Mouse (Mus musculus): ENCODE results near the gene Ica1. TPM values are rescaled to one million over a fixed set of nuclear protein-coding genes. Genes with fewer than 3 reads are reported as not detected.

Ica1 gene
- polyA plus RNA-seq, 1 experiment = 48.6 TPM

GRCm38 (mm10) chr6:8770341-8770740, 7.9 kb downstream of the Ica1 start:
- H3K9me3 ChIP-seq = no peaks in the 10 kb centered on the region
- H3K36me3 ChIP-seq (replicated peaks; ENCODE audit: low read length) = peaks cover 13% of the 10 kb centered on the region
- no peak for TF ChIP-seq GATA1 (IDR thresholded peaks at IDR 0.05; ENCODE audit: borderline replicate concordance, low read length)
- TF ChIP-seq FLI1 (IDR thresholded peaks at IDR 0.05; ENCODE audit: low read length) = no peak
- H3K4me3 ChIP-seq (replicated peaks) = peak overlapping the region; percentile 86
- H3K4me1 ChIP-seq = peaks cover 59% of the 10 kb centered on the region
- no peaks in the 10 kb centered on the region for H3K27me3 ChIP-seq (replicated peaks)

- Histone ChIP-seq H3K27me3 (replicated peaks) (no peaks in the 10 kb centered on the region), H3K4me1 (peaks cover 56% of the 10 kb centered on the region), H3K4me3 (replicated peaks) (peak overlapping the region; percentile 78), H3K9me3 (no peaks in the 10 kb centered on the region), H3K36me3 (replicated peaks; ENCODE audit: low read length) (peaks cover 7% of the 10 kb centered on the region)
- TF ChIP-seq FLI1 (IDR thresholded peaks at IDR 0.05; ENCODE audit: low read length) (no peak), GATA1 (IDR thresholded peaks at IDR 0.05; ENCODE audit: borderline replicate concordance, low read length) (no peak; the same call in 2 of the 3 replicates)
Observed at GRCm38 (mm10) chr6:8769803-8770202, 8.5 kb downstream of the Ica1 start.

GRCm38 (mm10) chr6:8766652-8767051, 11.6 kb downstream of the Ica1 start:
- Histone ChIP-seq H3K4me3 (replicated peaks) (no peak overlapping the region), H3K4me1 (peaks cover 35% of the 10 kb centered on the region), H3K27me3 (replicated peaks) (no peaks in the 10 kb centered on the region), H3K9me3 (no peaks in the 10 kb centered on the region), H3K36me3 (replicated peaks; ENCODE audit: low read length) (peaks cover 8% of the 10 kb centered on the region)
- TF ChIP-seq FLI1 (IDR thresholded peaks at IDR 0.05; ENCODE audit: low read length) (no peak), GATA1 (IDR thresholded peaks at IDR 0.05; ENCODE audit: borderline replicate concordance, low read length) (no peak)

GRCm38 (mm10) chr6:8765801-8766200, 12.5 kb downstream of the Ica1 start:
- Histone ChIP-seq H3K4me1 (peaks cover 27% of the 10 kb centered on the region), H3K36me3 (replicated peaks; ENCODE audit: low read length) (peaks cover 8% of the 10 kb centered on the region), H3K27me3 (replicated peaks) (no peaks in the 10 kb centered on the region), H3K9me3 (no peaks in the 10 kb centered on the region), H3K4me3 (replicated peaks) (no peak overlapping the region)
- TF ChIP-seq GATA1 (IDR thresholded peaks at IDR 0.05; ENCODE audit: borderline replicate concordance, low read length) (no peak), FLI1 (IDR thresholded peaks at IDR 0.05; ENCODE audit: low read length) (no peak)

GRCm38 (mm10) chr6:8765064-8765463, 13.2 kb downstream of the Ica1 start:
- Histone ChIP-seq H3K36me3 (replicated peaks; ENCODE audit: low read length) (peaks cover 8% of the 10 kb centered on the region), H3K27me3 (replicated peaks) (no peaks in the 10 kb centered on the region), H3K4me3 (replicated peaks) (no peak overlapping the region), H3K4me1 (peaks cover 20% of the 10 kb centered on the region), H3K9me3 (no peaks in the 10 kb centered on the region)
- no peak for TF ChIP-seq FLI1 (IDR thresholded peaks at IDR 0.05; ENCODE audit: low read length)
- TF ChIP-seq GATA1 (IDR thresholded peaks at IDR 0.05; ENCODE audit: borderline replicate concordance, low read length) = no peak

GRCm38 (mm10) chr6:8760708-8761294, 17.5 kb downstream of the Ica1 start:
- H3K4me3 ChIP-seq (replicated peaks) = no peak overlapping the region
- no peaks in the 10 kb centered on the region for H3K27me3 ChIP-seq (replicated peaks)
- no peaks in the 10 kb centered on the region for H3K9me3 ChIP-seq
- H3K36me3 ChIP-seq (replicated peaks; ENCODE audit: low read length) = peaks cover 11% of the 10 kb centered on the region
- no peak for TF ChIP-seq GATA1 (IDR thresholded peaks at IDR 0.05; ENCODE audit: borderline replicate concordance, low read length)
- TF ChIP-seq FLI1 (IDR thresholded peaks at IDR 0.05; ENCODE audit: low read length) = no peak
- H3K4me1 ChIP-seq = no peaks in the 10 kb centered on the region

GRCm38 (mm10) chr6:8759901-8760300, 18.4 kb downstream of the Ica1 start:
- Histone ChIP-seq H3K27me3 (replicated peaks) (no peaks in the 10 kb centered on the region), H3K4me1 (no peaks in the 10 kb centered on the region), H3K9me3 (no peaks in the 10 kb centered on the region), H3K36me3 (replicated peaks; ENCODE audit: low read length) (peaks cover 16% of the 10 kb centered on the region), H3K4me3 (replicated peaks) (no peak overlapping the region)
- no peak for TF ChIP-seq GATA1 (IDR thresholded peaks at IDR 0.05; ENCODE audit: borderline replicate concordance, low read length)
- no peak for TF ChIP-seq FLI1 (IDR thresholded peaks at IDR 0.05; ENCODE audit: low read length)

- no peak overlapping the region for H3K4me3 ChIP-seq (replicated peaks)
Observed at GRCm38 (mm10) chr6:8755760-8756276, 22.5 kb downstream of the Ica1 start.

GRCm38 (mm10) chr6:8754486-8754885, 23.8 kb downstream of the Ica1 start:
- no peaks in the 10 kb centered on the region for H3K9me3 ChIP-seq
- peaks cover 51% of the 10 kb centered on the region for H3K36me3 ChIP-seq (replicated peaks; ENCODE audit: low read length)
- no peaks in the 10 kb centered on the region for H3K27me3 ChIP-seq (replicated peaks)
- H3K4me3 ChIP-seq (replicated peaks) = no peak overlapping the region
- H3K4me1 ChIP-seq = peaks cover 8% of the 10 kb centered on the region; the same call in 1 of the 2 replicates
- TF ChIP-seq FLI1 (IDR thresholded peaks at IDR 0.05; ENCODE audit: low read length) = no peak
- TF ChIP-seq GATA1 (IDR thresholded peaks at IDR 0.05; ENCODE audit: borderline replicate concordance, low read length) = no peak

More at GRCm38 (mm10) chr6:8755760-8756276, 22.5 kb downstream of the Ica1 start:
- Histone ChIP-seq H3K27me3 (replicated peaks) (no peaks in the 10 kb centered on the region), H3K4me1 (peaks cover 4% of the 10 kb centered on the region; the same call in 1 of the 2 replicates), H3K9me3 (no peaks in the 10 kb centered on the region), H3K36me3 (replicated peaks; ENCODE audit: low read length) (peaks cover 40% of the 10 kb centered on the region)
- TF ChIP-seq GATA1 (IDR thresholded peaks at IDR 0.05; ENCODE audit: borderline replicate concordance, low read length) (no peak), FLI1 (IDR thresholded peaks at IDR 0.05; ENCODE audit: low read length) (no peak)

GRCm38 (mm10) chr6:8753723-8754036, 24.6 kb downstream of the Ica1 start:
- Histone ChIP-seq H3K27me3 (replicated peaks) (no peaks in the 10 kb centered on the region), H3K9me3 (no peaks in the 10 kb centered on the region), H3K4me1 (peaks cover 8% of the 10 kb centered on the region; the same call in 1 of the 2 replicates), H3K36me3 (replicated peaks; ENCODE audit: low read length) (peaks cover 58% of the 10 kb centered on the region), H3K4me3 (replicated peaks) (no peak overlapping the region)
- no peak for TF ChIP-seq FLI1 (IDR thresholded peaks at IDR 0.05; ENCODE audit: low read length)
- no peak for TF ChIP-seq GATA1 (IDR thresholded peaks at IDR 0.05; ENCODE audit: borderline replicate concordance, low read length)
